Mouse (Mus musculus) liver, postnatal 0 days (tissue): ENCODE measurements around the gene Tspyl1.

Experiments used
- CTCF ChIP-seq: sonication (generic); IDR thresholded peaks from 2 replicates; pipeline ENCODE4 v1.5.1; 2016; ENCODE audit warnings: antibody characterized with exemption, low read depth
- EP300 ChIP-seq: IDR thresholded peaks from 2 replicates; pipeline ENCODE4 v1.6.1; 2016; ENCODE audit warnings: antibody characterized with exemption, low read depth, mild to moderate bottlenecking

DNA sequence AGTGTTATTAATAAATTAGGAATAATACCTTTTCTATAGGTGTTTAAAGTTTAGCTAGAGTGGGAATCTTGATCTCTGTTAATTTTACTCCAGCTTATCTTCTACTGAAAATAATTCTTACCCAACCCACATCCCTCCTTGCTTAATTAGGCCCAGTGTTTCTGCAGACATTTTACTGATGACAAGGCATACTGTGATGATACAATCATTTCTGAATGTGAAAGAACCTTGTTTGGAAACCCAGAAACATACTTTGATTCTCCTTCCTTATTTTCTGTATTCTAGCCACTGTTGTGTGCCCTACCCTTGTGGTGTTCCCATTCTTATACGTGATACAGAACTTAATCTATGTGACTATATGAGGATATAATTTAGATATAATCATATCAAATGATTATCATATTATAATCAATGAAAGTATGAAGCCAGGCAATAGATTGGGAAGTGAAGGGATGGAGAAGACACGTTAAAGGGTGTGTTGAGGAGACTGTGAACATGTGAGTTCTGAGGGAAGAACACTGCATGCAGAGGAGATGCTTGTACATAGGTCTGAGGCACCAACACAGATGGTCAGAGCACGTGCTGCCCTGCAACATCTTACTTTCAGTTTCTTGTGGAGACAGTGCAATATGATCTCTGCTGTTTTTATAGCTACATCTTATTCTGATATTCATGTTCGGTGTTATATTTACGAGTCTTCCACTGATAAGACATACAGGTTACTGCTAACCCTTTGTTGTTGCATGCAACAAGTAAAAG, 14.5 kb upstream of the Tspyl1 start:
- TF ChIP-seq CTCF (no peak), EP300 (no peak)
